Mouse (Mus musculus) forebrain, embryonic 15.5 days (tissue): ENCODE results near the gene Vmn1r113. TPM values are rescaled to one million over a fixed set of nuclear protein-coding genes. Genes with fewer than 3 reads are reported as not detected.
"Not testable (repeated sequence)": the region's sequence is repeated elsewhere in the genome, so short reads cannot be mapped to it uniquely, and the experiment has no call there.

ENCODE experiments used
- ATAC-seq: fragments of 200-750 bp; cut with Nextera tagmentation; replicated peaks from 2 replicates; pipeline ENCODE4 v1.8.0; 2017; ENCODE audit warnings: mild to moderate bottlenecking, moderate TSS enrichment, moderate library complexity
- H3K27ac ChIP-seq: fragments of 300-500 bp; sonication (generic); replicated peaks from 2 replicates; pipeline ENCODE4 v1.5.1; 2015; ENCODE audit warnings: mild to moderate bottlenecking, inconsistent platforms
- H3K27me3 ChIP-seq: fragments of 300-500 bp; sonication (generic); 2 replicates; pipeline ENCODE4 v1.6.1; 2015; ENCODE audit warnings: inconsistent platforms
- H3K36me3 ChIP-seq: fragments of 300-500 bp; sonication (generic); 2 replicates; pipeline ENCODE4 v1.6.1; 2015; ENCODE audit warnings: mild to moderate bottlenecking, inconsistent platforms
- H3K4me1 ChIP-seq: fragments of 300-500 bp; sonication (generic); 2 replicates; pipeline ENCODE4 v1.6.1; 2015; ENCODE audit warnings: inconsistent platforms
- H3K4me2 ChIP-seq: fragments of 300-500 bp; sonication (generic); replicated peaks from 2 replicates; pipeline ENCODE4 v1.6.1; 2015; ENCODE audit warnings: mild to moderate bottlenecking, inconsistent platforms
- H3K4me3 ChIP-seq: fragments of 300-500 bp; sonication (generic); 2 replicates; pipeline ENCODE4 v1.5.1; 2015; ENCODE audit warnings: mild to moderate bottlenecking, inconsistent platforms
- H3K9ac ChIP-seq: fragments of 300-500 bp; sonication (generic); replicated peaks from 2 replicates; pipeline ENCODE4 v1.6.1; 2015; ENCODE audit warnings: mild to moderate bottlenecking, inconsistent platforms
- H3K9me3 ChIP-seq: fragments of 300-500 bp; sonication (generic); 2 replicates; pipeline ENCODE4 v1.6.1; 2016; ENCODE audit warnings: inconsistent platforms
- WGBS: fragments of 180-500 bp; shearing (Covaris S2); methylation state at CpG from one replicate; pipeline ENCODE4 v1.1.7; 2015; ENCODE audit warnings: mixed read lengths; 5-methylcytosine and 5-hydroxymethylcytosine counted together
- polyA plus RNA-seq: library from polyadenylated mRNA; unstranded; fragments of >200 nt; fragmentation: Nextera tagmentation; extraction: Ambion mirVana; gene quantifications from 2 replicates; pipeline ENCODE4 v1.2.1, GENCODE M21; 2015

Gene Vmn1r113
- not detected in 2 replicates for polyA plus RNA-seq

GRCm38 (mm10) chr7:20786985-20787384 is at the start of gene Vmn1r113:
Gene Vmn1r113 (plus strand): TSS chr7:20787285.
- H3K9me3 ChIP-seq, H3K4me2 ChIP-seq, ATAC-seq, H3K4me1 ChIP-seq, H3K9ac ChIP-seq, H3K4me3 ChIP-seq, H3K27me3 ChIP-seq, H3K27ac ChIP-seq, H3K36me3 ChIP-seq: not testable (repeated sequence)
- WGBS = 62% methylated on average over 2 of the region's 2 CpGs

GRCm38 (mm10) chr7:20770885-20771284 is 16.2 kb upstream of the Vmn1r113 start, which contains the start of gene Vmn1r112:
Gene Vmn1r112 (plus strand): TSS chr7:20771185.
- not testable (repeated sequence) for H3K27me3 ChIP-seq, H3K27ac ChIP-seq, H3K4me1 ChIP-seq, H3K9ac ChIP-seq, H3K9me3 ChIP-seq, H3K4me2 ChIP-seq, H3K36me3 ChIP-seq, ATAC-seq, H3K4me3 ChIP-seq
- no CpG with 5 or more reads among the region's 3 CpGs for WGBS

- H3K4me1 ChIP-seq = not testable (repeated sequence)
These were observed 25.0 kb downstream of the Vmn1r113 start, which contains the start of gene Vmn1r114 for GRCm38 (mm10) chr7:20812086-20812485. Gene Vmn1r114 (minus strand): TSS chr7:20812186.

More at GRCm38 (mm10) chr7:20812086-20812485, 25.0 kb downstream of the Vmn1r113 start, which contains the start of gene Vmn1r114:
- ATAC-seq, H3K4me2 ChIP-seq, H3K27me3 ChIP-seq, H3K9me3 ChIP-seq, H3K9ac ChIP-seq, H3K4me3 ChIP-seq, H3K36me3 ChIP-seq, H3K27ac ChIP-seq: not testable (repeated sequence)
- no CpG with 5 or more reads among the region's 5 CpGs for WGBS

Other genes starting within 250 kb of the Vmn1r113 start
- gene Gm5726, start 241.5 kb upstream of the Vmn1r113 start, polyA plus RNA-seq = not detected in 2 replicates
- not detected in 2 replicates for gene Gm4141, start 211.0 kb upstream of the Vmn1r113 start, polyA plus RNA-seq
- gene Gm4513, start 188.3 kb upstream of the Vmn1r113 start, polyA plus RNA-seq = not detected in 2 replicates
- not detected in 2 replicates for gene Vmn1r107, start 118.4 kb upstream of the Vmn1r113 start, polyA plus RNA-seq
- not detected in 2 replicates for gene Vmn1r111, start 84.1 kb upstream of the Vmn1r113 start, polyA plus RNA-seq
- not detected in 2 replicates for gene Gm10668, start 56.7 kb upstream of the Vmn1r113 start, polyA plus RNA-seq
- not detected in 2 replicates for gene Vmn1r112, start 16.1 kb upstream of the Vmn1r113 start, polyA plus RNA-seq
- gene Vmn1r114, start 24.9 kb downstream of the Vmn1r113 start, polyA plus RNA-seq = not detected in 2 replicates
- not detected in 2 replicates for gene Vmn1r115, start 57.7 kb downstream of the Vmn1r113 start, polyA plus RNA-seq
- gene Vmn1r116, start 85.0 kb downstream of the Vmn1r113 start, polyA plus RNA-seq = not detected in 2 replicates
- gene Vmn1r117, start 96.8 kb downstream of the Vmn1r113 start, polyA plus RNA-seq = not detected in 2 replicates
- gene Vmn1r118, start 125.1 kb downstream of the Vmn1r113 start, polyA plus RNA-seq = not detected in 2 replicates
- not detected in 2 replicates for gene Vmn1r119, start 225.2 kb downstream of the Vmn1r113 start, polyA plus RNA-seq